Mouse (Mus musculus): Measurements from ENCODE around the gene Psapl1.
"Not testable (repeated sequence)": the region's sequence is repeated elsewhere in the genome, so short reads cannot be mapped to it uniquely, and the experiment has no call there.

Gene Psapl1

DNA sequence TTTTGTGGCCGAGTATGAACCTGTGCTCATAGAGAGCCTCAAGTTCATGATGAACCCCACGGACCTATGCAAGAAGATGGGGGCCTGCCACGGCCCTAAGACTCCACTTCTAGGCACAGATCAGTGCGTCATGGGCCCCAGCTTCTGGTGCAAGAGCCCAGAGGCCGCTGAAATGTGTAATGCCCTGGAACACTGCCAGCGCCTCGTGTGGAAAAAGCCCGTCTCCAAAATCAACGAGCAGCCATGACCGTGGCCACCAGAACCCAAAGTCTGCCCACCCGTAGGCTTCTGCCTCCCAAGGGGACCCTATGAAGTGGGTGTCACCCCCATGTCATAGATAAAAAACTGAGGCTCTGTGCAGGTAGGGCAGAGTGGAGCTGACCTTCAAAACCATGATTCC, 1.6 kb downstream of the Psapl1 start:
- no peak for DNase-seq (ENCODE audit: low spot score)

DNA sequence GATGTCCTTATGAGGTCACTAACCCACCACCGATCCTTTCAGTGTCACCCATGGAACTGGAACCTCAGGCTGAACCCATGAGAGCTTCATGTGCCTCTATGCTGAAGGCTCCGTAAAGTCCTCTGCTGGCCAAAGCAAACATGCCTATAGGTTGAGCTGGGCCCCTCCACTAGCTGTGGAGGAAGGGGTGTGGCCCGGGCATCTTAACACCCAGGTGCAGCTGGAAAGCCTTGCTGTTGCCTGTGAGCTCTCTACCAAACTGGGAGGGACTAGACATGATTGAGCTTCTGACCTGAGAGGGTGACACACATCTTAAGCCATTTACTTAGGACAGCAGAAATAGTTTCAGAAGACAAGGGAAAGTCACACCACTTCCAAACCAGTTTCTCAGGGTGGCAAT, 5.0 kb downstream of the Psapl1 start:
- no peak for DNase-seq (ENCODE audit: low spot score)

DNA sequence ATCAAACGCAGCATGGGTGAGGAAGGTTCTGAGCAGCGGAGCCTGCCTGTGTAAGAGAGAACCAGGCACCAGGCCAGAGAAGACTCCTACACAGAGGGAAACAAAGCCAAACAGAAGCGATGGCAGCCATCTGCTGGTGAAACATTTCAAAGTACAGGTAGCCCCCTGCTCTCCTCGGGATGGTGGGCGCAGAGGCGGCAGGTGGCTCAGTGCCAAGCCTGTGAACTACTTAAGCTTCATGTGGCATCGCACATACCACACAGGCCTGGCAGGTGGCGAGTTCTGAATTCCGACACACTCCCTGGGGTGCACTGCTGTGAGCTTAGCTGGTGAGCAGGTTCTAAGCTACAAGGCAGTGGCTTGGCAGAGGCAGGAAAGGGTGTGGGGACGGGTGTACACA, 9.5 kb downstream of the Psapl1 start:
- no peak for DNase-seq (ENCODE audit: low spot score)

DNA sequence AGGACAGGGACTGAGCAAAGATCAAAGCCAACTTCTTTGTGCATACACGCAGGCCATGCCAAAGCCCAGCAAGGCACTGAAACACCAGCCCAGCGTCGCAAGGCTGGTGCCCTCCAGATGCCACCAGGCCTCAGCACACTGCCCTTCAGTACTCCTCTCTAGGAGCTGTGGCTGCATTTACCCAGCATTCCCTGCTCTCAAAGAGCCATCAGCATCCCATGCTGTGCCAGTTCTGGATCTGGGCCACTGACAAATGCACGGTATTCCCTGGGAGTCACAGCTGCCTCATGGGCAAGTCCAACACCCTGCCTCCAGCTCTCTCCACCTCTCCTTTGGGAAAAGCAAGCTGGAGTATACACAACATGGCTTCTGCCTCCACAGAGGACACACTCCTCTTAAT, 16.3 kb downstream of the Psapl1 start:
- DNase-seq (ENCODE audit: low spot score): no peak

DNA sequence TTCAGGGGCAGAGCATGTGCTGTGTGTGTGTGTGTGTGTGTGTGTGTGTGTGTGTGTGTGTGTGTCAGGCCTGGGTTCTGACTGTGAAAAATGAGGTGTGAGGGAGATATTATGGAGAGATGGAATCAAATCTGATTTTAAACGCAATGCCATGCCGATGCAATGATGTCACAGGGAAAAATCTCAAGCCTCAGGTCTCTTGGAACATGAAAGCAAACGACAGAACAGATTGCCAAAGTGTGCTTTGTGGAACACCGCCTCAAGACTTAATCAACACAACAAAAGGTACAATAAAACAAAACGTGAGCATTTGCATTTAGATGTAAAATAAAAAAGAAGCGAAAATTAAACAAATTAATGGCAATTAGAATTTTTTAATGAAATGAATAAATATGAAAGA, 16.8 kb downstream of the Psapl1 start:
- DNase-seq (ENCODE audit: low spot score): no peak

DNA sequence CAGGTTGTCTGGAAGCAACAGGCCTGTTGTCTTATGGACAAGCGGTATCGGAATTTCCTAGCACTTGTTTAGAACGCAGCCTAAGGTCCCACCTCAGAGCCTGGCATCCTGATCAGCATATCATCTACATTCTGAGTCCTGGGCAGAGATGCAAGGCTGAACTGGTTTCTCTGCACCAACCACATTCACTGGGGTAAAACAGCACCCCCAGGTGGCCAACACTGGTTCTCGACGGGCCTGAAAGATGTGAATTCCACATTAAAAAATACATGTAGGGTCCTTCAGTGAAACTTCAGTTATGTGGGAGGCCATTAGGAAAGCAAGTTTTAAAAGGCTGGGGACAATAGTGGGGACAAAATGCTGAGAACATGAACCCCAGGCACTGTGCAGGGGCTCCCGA, 20.0 kb downstream of the Psapl1 start:
- peak; percentile 40 for DNase-seq (ENCODE audit: low spot score)

DNA sequence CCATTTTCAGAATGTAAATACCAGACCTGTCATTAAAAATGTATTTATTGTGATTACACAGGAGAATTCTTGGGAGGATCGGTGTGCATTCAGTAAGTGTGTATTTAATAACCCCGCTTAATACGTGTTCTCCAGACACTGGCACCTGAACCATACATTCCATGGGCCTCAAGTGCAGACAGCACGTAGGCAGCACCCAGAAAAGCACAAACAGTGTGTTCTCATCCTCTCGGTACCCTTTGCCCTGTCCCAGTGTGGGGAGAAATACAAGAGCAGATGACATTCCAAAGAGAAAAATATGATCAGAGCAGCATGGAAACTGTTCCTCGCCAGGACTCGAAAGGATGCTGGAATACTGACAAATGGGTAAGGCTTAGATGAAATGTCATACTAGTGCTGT, 22.0 kb downstream of the Psapl1 start:
- DNase-seq (ENCODE audit: low spot score): no peak

DNA sequence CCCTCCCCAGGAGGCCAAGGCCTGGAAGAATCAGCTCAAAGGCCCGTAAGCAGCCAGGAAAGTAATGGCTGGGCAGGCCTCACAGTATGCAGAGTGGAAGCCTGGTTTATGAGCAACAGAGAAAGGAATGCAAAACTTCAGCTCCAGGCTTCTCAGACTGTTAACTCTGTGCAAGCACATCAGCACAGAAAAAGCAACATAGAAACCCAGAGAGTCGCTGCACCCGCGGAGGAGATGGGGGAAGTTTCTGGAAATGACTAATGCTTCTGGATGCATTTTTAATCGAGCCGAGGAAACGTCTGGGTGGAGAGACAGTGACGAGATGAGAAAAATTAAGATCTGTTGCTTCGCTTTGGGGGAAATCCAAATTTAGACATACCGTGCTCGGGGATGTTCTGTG, 22.5 kb downstream of the Psapl1 start:
- no peak for DNase-seq (ENCODE audit: low spot score)

DNA sequence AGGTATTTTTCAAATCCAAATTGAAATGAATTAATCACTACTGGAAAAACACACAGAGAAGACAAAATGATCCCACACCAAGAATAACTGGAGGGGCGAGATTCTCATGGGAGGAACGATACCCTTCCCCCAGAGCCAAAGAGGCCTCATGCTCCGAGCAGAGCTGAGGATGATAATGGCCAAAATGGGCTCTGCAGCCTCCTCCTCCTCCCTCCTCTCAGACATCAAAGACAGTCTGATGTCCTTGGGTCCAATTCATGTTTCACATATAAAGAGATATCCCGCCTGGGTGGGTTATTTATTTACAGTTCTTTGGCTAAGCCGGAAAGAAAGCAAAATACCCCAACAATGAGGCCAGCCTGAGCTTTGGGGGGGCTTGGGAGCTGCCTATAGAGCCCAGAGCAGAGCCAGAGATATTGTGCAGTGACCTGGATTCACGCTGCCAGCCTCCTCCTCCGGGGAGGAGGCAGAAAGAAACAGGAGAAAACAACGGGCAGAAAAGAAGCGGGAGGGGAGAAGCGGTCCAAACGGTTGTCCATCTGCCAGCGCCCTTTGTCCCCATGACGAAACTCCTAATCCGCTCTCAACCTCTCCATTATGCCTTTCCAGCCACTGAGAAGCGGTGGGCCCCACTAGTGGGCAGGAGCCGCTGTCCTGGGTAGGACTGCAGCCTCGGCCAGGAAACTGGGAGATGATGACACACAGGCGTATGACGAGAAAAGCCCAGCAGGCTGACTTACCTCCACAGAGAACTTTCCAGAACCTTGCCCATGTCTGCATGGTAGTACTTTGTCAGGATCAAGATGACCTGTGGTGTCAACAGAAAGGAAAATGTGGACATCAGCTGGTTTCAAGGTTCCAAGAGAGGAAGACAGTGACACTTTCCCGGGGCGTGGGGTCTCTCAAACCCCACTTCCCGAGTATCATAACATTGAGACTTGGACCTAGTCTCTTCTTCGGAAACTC, 24.9 kb downstream of the Psapl1 start:
- no peak for DNase-seq (ENCODE audit: low spot score)

DNA sequence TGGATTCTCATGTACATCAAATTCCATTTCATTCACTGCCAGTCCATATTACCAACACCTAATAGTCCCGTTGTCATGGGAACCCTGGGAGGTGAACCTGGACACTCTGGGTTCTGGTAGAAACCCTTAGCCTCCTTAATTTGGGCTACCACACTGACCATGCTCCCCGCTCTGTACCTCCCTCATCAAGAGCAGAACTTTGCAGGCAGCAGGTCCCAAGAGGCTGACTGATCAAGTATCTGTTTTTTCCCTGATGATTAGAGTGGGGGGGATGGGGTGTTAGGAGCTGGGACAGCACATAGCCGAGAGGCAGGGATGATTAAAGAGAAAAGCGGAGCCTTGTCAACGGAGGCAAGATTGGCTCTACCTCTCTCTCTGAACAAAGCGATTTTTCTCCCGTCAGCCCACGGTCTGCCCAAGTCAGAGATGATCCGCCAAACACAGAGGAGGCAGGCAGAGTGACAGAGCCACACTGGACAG, 26.5 kb downstream of the Psapl1 start:
- DNase-seq (ENCODE audit: low spot score): no peak

DNA sequence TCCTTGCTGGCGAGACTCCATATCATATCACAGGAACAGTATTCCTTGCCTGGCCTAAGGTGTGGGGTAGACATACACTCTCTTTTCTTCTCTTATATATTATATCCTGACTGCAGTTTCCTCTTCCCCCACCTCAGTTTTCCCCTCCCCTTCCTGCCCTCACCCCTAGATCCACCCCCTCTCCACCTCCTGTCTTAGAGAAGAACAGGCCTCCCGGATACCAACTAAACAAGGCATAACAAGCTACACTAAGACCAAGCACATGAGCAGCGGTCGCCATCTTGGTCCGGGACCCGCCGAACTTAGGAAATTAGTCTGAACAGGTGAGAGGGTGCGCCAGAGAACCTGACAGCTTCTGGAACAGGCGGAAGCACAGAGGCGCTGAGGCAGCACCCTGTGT, 33.7 kb downstream of the Psapl1 start:
- not testable (repeated sequence) for DNase-seq (ENCODE audit: low spot score)

DNA sequence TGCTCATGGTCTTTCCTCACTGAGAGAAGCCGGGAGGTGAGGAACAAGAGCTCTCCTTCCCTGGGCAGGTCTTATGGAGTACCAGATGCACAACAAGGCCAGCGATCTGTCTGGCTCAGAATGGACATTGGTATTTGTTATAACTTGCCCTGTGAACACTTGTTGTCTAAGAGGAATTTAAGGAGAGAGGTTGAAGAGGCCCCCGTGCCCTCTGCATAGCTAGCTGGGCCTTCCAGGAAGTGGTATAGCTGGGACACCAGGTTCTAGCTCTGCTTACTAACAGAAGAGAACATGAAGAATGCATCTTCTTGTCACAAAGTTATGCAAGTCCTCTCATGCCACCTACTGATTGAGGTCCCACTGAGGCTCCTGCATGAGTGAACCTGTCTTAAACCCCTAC, 44.2 kb downstream of the Psapl1 start:
- no peak for DNase-seq (ENCODE audit: low spot score)

DNA sequence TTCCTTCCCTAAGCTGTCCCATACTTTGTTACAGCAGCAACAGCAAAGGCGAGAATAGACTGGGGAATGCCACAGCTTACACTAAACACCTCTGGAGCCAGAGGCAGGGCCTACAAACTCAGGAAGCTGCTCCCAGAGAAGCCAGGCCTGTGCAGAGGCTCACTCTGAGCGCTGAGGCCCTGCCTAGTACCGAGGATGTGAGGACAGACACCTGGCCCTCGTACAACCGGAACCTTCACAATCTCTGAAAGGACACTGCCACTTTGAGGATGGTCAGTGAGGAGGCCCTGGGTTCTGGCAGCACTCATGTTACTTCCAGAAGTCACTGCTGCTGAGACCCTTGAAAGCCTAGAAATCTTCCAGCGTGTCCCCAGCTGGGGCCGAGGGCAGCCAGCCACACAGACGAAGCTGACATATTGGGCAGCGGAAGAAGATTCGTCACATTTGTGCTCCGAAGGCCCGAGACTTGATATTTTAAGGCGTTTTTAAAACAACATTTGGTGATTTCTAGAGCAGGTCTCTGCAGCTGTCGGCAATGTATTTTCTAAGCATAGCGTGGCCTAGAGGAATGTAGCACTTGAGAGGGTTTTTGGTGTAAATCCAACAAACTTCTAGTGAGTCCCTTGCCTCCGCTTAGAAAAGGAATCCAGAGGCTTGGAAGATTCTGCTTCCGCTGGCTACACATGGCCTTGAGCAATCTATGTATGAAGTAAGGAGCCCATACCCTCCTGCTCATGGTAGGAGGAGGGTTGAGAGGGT, 49.1 kb downstream of the Psapl1 start:
- no peak for DNase-seq (ENCODE audit: low spot score)

DNA sequence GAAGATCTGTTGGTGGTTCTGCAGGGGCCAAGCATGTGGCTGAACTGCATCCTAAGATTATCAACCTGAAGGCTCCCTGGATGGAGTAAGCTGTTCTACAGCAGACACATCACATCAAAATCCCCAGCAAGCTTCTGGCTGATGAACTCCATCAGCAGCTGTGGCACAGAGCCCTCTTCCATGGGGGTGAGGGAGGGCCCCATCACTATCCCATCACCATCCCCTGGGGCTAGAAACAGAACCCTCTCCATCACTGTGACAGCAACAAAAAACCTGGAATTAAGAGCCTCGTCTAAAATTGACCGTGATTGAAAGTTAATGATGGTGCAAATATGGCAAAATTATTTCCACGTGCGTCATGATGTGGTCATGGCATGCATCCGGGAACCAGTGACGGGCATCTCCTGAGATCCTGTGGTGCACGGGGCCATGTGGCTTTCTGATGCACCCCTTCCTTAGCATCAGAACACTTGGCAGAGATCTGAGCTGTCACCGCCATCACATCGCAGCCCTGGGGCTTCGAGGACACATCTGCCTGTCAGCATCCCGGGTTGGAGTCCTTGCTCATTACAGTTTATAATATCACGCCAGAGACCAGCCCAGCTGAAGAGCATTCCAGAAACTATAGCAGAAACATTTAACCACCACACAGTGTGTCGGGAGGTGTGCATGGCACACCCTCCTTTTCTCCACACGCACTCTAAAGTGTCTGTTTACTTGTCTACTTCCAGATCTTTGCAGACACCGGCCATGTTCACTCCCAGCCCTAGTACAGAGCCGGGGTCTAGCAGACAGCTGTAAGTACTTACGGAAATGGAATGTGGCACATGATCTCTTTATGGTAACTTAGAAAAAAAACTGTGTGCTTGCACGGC, 51.1 kb downstream of the Psapl1 start:
- DNase-seq (ENCODE audit: low spot score): no peak

All from ovary, postnatal 14 days (tissue).